Mouse (Mus musculus) embryonic facial prominence, embryonic 15.5 days (tissue): Measurements from ENCODE around the gene Fbh1. TPM values are rescaled to one million over a fixed set of nuclear protein-coding genes. Genes with fewer than 3 reads are reported as not detected.
"Not testable (repeated sequence)": the region's sequence is repeated elsewhere in the genome, so short reads cannot be mapped to it uniquely, and the experiment has no call there.

ENCODE experiments used
- ATAC-seq: fragments of 200-750 bp; cut with Nextera tagmentation; 2 replicates; pipeline ENCODE4 v1.8.0; 2017; ENCODE audit warnings: low read depth, moderate TSS enrichment; ENCODE audit not compliant: insufficient number of reproducible peaks, low FRiP score, low TSS enrichment
- H3K27ac ChIP-seq: fragments of 300-500 bp; sonication (generic); replicated peaks from 2 replicates; pipeline ENCODE4 v1.5.1; 2015; ENCODE audit warnings: mild to moderate bottlenecking, inconsistent platforms
- H3K27me3 ChIP-seq: fragments of 300-500 bp; sonication (generic); 2 replicates; pipeline ENCODE4 v1.6.1; 2015; ENCODE audit warnings: inconsistent platforms
- H3K36me3 ChIP-seq: fragments of 300-500 bp; sonication (generic); 2 replicates; pipeline ENCODE4 v1.6.1; 2015; ENCODE audit warnings: mild to moderate bottlenecking, inconsistent platforms
- H3K4me1 ChIP-seq: fragments of 300-500 bp; sonication (generic); 2 replicates; pipeline ENCODE4 v1.6.1; 2015; ENCODE audit warnings: inconsistent platforms
- H3K4me2 ChIP-seq: fragments of 300-500 bp; sonication (generic); replicated peaks from 2 replicates; pipeline ENCODE4 v1.6.1; 2015; ENCODE audit warnings: mild to moderate bottlenecking, inconsistent platforms
- H3K4me3 ChIP-seq: fragments of 300-500 bp; sonication (generic); replicated peaks from 2 replicates; pipeline ENCODE4 v1.5.1; 2015; ENCODE audit warnings: mild to moderate bottlenecking, inconsistent platforms
- H3K9ac ChIP-seq: fragments of 300-500 bp; sonication (generic); 2 replicates; pipeline ENCODE4 v1.6.1; 2015; ENCODE audit warnings: inconsistent platforms
- H3K9me3 ChIP-seq: fragments of 300-500 bp; sonication (generic); replicated peaks from 2 replicates; pipeline ENCODE4 v1.6.1; 2016; ENCODE audit warnings: inconsistent platforms
- WGBS: fragments of 180-500 bp; shearing (Covaris S2); methylation state at CpG from one replicate; pipeline ENCODE4 v1.1.7; 2015; 5-methylcytosine and 5-hydroxymethylcytosine counted together
- polyA plus RNA-seq: library from polyadenylated mRNA; unstranded; fragments of >200 nt; fragmentation: Nextera tagmentation; extraction: Ambion mirVana; gene quantifications from 2 replicates; pipeline ENCODE4 v1.2.1, GENCODE M21; 2015

Gene Fbh1
- polyA plus RNA-seq, 1 experiment from 2014 or later: 121 TPM

DNA sequence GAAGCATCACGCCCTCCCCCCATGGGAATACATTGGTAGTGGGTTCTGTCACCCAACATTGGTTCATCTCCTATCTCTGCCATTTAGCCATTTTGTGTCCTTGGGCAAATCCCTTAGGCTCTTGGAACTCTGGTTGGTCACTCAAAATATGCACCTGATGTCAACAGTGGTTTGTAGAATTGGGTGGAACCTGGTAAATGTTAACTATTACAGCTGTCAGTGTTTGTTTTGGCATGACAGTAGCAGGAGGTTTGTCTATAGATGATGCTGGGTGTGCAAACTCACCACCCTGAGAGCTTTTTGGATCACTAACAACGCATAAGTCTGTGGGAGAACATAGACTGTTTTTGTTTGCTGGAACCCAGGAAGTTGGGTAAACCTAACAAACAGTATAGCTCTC, 58.8 kb downstream of the Fbh1 start:
- no peaks in the 10 kb centered on the region for H3K27me3 ChIP-seq
- 87% methylated on average over 2 of the region's 2 CpGs for WGBS
- H3K27ac ChIP-seq: no peak overlapping the region
- no peaks in the 10 kb centered on the region for H3K9me3 ChIP-seq
- ATAC-seq: no peak
- H3K4me3 ChIP-seq: no peak overlapping the region
- H3K36me3 ChIP-seq: no peaks in the 10 kb centered on the region
- H3K4me1 ChIP-seq: no peaks in the 10 kb centered on the region
- no peak overlapping the region for H3K9ac ChIP-seq
- H3K4me2 ChIP-seq: no peak overlapping the region

DNA sequence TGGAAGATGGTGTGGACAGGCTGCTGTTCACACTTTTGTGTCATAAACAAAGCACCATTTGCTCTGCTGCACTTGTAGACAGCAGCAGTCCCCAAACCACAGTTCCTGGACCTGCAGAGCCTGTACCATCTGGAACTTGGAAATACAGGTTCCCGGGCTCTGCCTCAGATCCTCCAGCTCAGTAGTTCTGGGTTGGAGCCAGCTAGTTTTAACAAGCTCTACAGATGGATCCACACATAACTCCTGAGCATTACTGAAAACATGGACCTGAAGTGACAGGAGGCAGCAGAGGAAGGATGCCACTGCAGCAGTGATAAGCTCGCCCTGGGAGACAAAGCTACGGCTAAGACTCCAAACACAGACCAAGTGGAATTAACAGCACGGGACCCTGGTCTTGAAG, 62.8 kb downstream of the Fbh1 start:
- Histone ChIP-seq H3K4me3 (no peak overlapping the region), H3K4me2 (no peak overlapping the region), H3K9me3 (no peaks in the 10 kb centered on the region), H3K9ac (no peak overlapping the region), H3K36me3 (no peaks in the 10 kb centered on the region), H3K4me1 (no peaks in the 10 kb centered on the region), H3K27me3 (no peaks in the 10 kb centered on the region), H3K27ac (no peak overlapping the region)
- ATAC-seq: no peak
- 74% methylated on average over 4 of the region's 4 CpGs for WGBS

DNA sequence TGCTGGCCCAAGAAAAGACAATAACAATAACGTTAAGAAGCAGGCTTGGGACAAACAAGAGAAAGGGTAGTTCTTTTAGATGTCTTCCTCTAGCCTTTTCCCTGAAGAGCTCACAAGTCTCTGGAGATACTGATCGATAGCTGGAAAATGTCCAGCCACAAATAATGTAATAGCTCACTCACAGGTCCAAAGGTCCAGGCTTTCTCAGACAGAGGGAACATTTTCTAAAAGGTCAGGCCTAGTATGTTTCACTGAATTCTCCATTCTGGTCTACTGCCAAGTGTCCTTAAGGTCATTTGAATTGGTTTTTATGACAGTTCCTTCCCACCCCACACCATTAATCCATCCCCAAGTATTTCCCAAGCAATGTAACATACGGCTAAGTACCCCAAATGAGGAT, 64.4 kb downstream of the Fbh1 start:
- Histone ChIP-seq H3K36me3 (no peaks in the 10 kb centered on the region), H3K4me3 (no peak overlapping the region), H3K4me1 (no peaks in the 10 kb centered on the region), H3K27ac (no peak overlapping the region), H3K9me3 (no peaks in the 10 kb centered on the region), H3K27me3 (no peaks in the 10 kb centered on the region), H3K9ac (no peak overlapping the region), H3K4me2 (no peak overlapping the region)
- ATAC-seq: no peak
- 77% methylated on average over 3 of the region's 3 CpGs for WGBS

DNA sequence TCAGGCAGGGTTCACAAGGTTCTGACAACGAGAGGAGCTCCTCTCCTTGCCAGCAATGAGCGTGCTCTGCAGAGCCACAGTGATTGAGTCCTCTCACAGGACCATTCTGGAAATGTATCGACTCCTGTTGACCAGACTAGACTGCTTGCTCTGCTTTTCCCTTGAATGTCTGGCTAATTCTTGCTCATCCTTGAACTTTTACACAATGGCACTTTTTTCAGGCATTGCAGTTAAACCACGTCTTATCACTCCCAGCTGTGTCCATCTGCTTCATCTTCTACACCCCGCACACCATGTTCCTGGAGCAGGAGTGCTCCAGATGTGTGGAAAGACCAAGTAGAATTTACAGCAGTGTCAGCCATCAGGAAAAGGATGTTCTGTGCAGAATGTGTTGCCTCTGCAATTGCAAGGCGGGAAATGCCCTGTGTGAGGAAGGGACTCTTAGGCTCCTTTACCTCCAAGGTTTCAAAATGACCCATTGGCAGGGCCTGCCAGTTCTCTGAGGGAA, 64.8 kb downstream of the Fbh1 start:
- H3K27ac ChIP-seq: no peak overlapping the region
- H3K4me2 ChIP-seq: no peak overlapping the region
- H3K4me3 ChIP-seq: no peak overlapping the region
- no peak overlapping the region for H3K9ac ChIP-seq
- ATAC-seq: no peak
- no peaks in the 10 kb centered on the region for H3K9me3 ChIP-seq
- 67% methylated on average over 6 of the region's 6 CpGs for WGBS
- H3K4me1 ChIP-seq: no peaks in the 10 kb centered on the region
- H3K36me3 ChIP-seq: no peaks in the 10 kb centered on the region
- H3K27me3 ChIP-seq: no peaks in the 10 kb centered on the region

DNA sequence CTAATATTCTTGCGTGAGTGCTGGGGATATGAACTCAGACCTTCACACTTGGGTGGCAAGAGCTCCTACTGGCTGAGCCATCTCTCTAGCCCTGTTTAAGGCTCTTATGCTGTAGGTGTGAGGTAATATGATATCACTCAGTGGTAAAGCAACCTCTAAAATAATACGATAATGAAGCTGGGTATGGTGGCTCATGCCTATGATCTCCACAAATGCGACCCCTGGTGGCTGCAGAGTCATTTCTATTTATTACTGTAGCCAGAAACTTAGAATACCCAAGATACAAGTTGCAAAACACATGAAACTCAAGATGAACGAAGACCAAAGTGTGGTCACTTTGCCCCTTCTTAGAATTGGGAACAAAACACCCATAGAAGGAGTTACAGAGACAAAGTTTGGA, 67.3 kb downstream of the Fbh1 start:
- not testable (repeated sequence) for ATAC-seq, H3K4me3 ChIP-seq, H3K36me3 ChIP-seq, H3K9ac ChIP-seq, H3K27ac ChIP-seq, H3K4me1 ChIP-seq, H3K9me3 ChIP-seq, H3K4me2 ChIP-seq
- H3K27me3 ChIP-seq: peaks cover 14% of the 10 kb centered on the region; the same call in 1 of the 2 replicates
- 56% methylated on average over 4 of the region's 4 CpGs for WGBS

DNA sequence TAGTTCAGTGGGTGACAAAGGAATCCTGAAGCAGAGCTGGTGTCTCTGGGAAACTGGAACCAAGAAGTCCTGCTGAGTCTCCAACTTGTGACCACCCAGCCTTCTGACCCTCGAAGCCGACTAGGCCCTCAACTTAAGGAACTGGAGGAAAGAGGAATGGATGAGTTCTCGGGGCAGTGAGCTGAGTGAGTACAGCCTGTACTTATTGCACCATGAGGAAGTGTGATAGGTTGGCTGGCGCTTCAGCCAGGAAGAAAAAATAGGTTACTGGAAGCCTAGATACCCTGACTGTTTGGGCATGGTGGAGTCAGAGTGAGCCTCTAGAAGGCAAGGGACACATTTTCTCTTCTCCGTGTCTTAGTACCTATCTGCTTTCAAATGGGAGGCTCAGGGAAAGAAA, 68.8 kb downstream of the Fbh1 start:
- WGBS: 79% methylated on average over 5 of the region's 5 CpGs
- no peak overlapping the region for H3K27ac ChIP-seq
- H3K36me3 ChIP-seq: no peaks in the 10 kb centered on the region
- H3K9ac ChIP-seq: no peak overlapping the region
- ATAC-seq: no peak
- no peaks in the 10 kb centered on the region for H3K9me3 ChIP-seq
- H3K4me2 ChIP-seq: no peak overlapping the region
- H3K4me3 ChIP-seq: no peak overlapping the region
- peaks cover 14% of the 10 kb centered on the region; the same call in 1 of the 2 replicates for H3K27me3 ChIP-seq
- peaks cover 6% of the 10 kb centered on the region for H3K4me1 ChIP-seq

DNA sequence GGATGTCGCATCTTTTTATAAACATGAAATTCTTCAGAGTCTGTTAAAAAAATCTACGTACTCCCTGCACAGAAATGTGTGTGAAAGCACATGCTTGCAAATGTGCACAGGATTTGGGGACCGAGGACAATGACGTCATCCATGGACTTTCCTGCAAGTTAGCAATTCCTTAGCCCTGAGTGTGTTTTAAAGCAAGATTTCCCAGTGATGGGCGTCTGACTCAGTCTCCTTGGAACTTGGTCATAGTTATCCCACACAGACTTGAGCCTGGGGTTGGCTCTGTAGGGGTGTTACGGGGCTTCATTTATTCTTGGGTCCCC, 70.7 kb downstream of the Fbh1 start:
- ATAC-seq: no peak
- no peak overlapping the region for H3K9ac ChIP-seq
- H3K36me3 ChIP-seq: no peaks in the 10 kb centered on the region
- no peak overlapping the region for H3K27ac ChIP-seq
- peak overlapping the region; percentile 99; the same call in 1 of the 2 replicates for H3K4me2 ChIP-seq
- peaks cover 14% of the 10 kb centered on the region; the same call in 1 of the 2 replicates for H3K27me3 ChIP-seq
- H3K4me1 ChIP-seq: peaks cover 6% of the 10 kb centered on the region
- H3K4me3 ChIP-seq: peak overlapping the region; percentile 69; the same call in 1 of the 2 replicates
- WGBS: 27% methylated on average over 6 of the region's 6 CpGs
- no peaks in the 10 kb centered on the region for H3K9me3 ChIP-seq

DNA sequence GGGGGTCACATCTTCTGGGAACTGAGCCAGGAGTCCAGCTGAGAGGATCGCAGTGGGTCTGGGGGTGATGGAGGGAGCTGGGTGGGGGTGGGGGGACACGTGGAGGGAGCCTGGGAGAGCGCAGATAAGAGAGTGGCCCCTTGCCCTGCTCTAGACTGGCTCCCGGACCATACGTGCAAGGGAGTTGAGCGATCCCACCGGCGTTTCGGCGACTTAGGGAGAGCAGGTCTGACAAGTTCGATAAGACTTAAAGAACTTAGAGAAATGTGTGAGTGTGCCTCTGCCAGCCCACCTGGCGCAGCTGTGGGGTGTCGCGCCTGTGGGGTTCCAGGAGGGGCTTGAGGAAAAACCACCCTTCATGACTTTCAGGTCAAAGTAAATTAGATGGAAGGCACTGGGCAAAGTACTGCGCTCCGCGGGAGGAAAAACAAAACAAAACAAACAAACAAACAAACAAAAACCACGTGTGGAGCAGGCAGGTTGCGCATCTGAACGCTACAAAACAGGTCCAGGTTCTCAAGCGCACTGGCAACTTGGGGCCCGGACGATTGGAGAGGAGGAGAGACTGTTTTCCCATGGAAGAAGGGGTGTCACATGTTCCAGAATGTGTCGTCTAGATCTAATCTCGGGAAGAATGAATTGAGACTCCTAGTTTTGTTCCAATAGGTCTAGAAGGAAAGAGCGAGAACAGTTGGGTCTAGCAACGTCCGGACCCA, 71.2 kb downstream of the Fbh1 start:
- Histone ChIP-seq H3K9ac (peak overlapping the region; percentile 33; the same call in 1 of the 2 replicates), H3K27me3 (peaks cover 14% of the 10 kb centered on the region; the same call in 1 of the 2 replicates), H3K4me2 (peak overlapping the region; percentile 99), H3K36me3 (no peaks in the 10 kb centered on the region), H3K4me1 (peaks cover 6% of the 10 kb centered on the region), H3K9me3 (no peaks in the 10 kb centered on the region), H3K4me3 (peak overlapping the region; percentile 69), H3K27ac (no peak overlapping the region)
- ATAC-seq: no peak
- WGBS: 4% methylated on average over 28 of the region's 28 CpGs

DNA sequence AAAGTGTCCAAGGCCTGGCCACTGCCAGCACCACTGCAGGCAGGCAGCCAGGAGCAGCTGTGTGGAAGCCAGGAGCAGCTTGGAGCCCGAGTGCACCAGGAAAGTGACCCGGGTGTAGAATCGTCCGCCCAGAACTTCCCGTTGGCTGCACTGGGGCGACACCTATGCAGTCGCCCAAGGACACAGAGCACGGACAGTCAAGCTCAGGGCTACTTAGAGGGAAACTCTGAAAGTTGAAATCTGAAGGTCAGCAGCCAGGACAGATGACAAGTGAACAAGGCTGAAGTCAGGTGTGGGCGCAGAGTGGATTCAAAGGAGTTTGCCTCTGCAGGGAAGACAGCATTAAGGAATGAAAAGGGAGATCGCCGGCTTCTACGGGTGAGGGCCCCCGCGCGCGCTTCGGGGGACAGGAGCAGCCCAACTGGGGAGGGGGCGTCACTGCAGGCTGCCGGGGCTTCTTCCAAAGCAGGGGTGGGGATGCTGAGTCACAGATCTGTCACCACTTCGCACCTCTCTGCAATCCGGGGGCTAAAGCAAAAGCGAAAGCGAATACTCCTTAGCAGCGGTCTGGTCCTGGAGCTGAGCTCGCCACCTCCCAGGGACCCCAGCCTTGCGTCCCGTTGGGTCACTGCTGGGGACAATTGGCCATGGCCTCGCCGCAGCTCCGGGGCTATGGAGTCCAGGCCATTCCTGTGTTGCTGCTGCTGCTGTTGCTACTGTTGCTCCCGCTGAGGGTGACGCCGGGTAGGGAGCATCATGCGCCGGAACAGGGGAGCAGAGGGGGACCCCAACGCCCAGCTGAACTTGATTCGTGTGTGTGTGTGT, 72.0 kb downstream of the Fbh1 start, which contains the start of gene Il15ra:
Il15ra (plus strand) TSS at position 90 of the 825 bp plus-strand sequence.
- Histone ChIP-seq H3K9ac (peak within 1 kb of the TSS; percentile 33; the same call in 1 of the 2 replicates), H3K9me3 (no peaks in the 10 kb centered on the region), H3K4me1 (peaks cover 6% of the 10 kb centered on the region), H3K36me3 (no peaks in the 10 kb centered on the region), H3K27ac (no peak within 1 kb of the TSS), H3K4me2 (peak within 1 kb of the TSS; percentile 99), H3K27me3 (peaks cover 14% of the 10 kb centered on the region; the same call in 1 of the 2 replicates), H3K4me3 (peak within 1 kb of the TSS; percentile 69)
- under 1% methylated on average over 37 of the region's 37 CpGs for WGBS
- ATAC-seq: peak; percentile 43; the same call in 1 of the 2 replicates

DNA sequence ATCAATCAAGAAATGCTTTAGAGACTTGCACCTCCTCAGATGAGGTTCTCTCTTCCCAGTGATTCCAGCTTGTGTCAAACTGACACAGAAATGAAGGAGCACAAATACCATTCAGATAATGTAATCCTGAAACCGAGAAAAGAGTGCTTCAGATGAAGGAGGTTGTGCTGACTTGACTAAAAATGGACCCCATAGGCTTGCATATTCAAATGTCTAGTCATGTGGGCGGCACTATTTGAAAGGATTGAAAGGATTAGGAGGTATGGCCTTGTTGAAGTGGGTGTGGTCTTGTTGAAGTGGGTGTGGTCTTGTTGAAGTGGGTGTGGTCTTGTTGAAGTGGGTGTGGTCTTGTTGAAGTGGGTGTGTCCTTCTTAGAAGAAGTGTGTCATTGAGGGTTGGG, 77.5 kb downstream of the Fbh1 start:
- Histone ChIP-seq H3K9me3 (no peaks in the 10 kb centered on the region), H3K4me2 (no peak overlapping the region), H3K36me3 (no peaks in the 10 kb centered on the region), H3K9ac (no peak overlapping the region), H3K27ac (no peak overlapping the region), H3K4me1 (no peaks in the 10 kb centered on the region), H3K27me3 (no peaks in the 10 kb centered on the region), H3K4me3 (no peak overlapping the region)
- 83% methylated on average over 2 of the region's 2 CpGs for WGBS
- ATAC-seq: no peak

DNA sequence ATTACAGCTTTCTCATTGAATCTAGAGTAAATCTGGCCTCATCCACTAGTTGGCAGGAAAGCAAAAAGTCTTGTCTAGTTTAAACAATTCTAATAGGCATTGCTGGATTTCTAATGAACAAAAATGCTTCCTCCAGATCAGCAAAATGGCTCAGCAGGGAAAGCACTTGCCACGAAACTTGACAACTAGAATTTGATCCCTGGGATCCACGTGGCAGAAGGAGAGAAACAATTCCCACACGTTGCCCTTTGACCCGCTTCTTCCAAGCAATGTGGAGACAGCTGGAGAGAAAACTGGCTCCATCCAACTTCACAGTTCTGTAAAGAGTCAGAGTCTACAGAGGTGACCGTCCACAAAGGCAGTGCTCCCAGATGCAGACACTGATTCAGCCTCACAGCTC, 78.4 kb downstream of the Fbh1 start:
- H3K27ac ChIP-seq: no peak overlapping the region
- H3K9me3 ChIP-seq: no peaks in the 10 kb centered on the region
- H3K4me3 ChIP-seq: no peak overlapping the region
- 52% methylated on average over 5 of the region's 5 CpGs for WGBS
- H3K4me2 ChIP-seq: no peak overlapping the region
- no peak for ATAC-seq
- H3K36me3 ChIP-seq: no peaks in the 10 kb centered on the region
- no peak overlapping the region for H3K9ac ChIP-seq
- H3K4me1 ChIP-seq: no peaks in the 10 kb centered on the region
- no peaks in the 10 kb centered on the region for H3K27me3 ChIP-seq
